Comparison of ENCODE assay signal across 16 mouse cellular contexts in genomic region chr14:76724395-76724794, GRCm38 (mm10).
DNase-seq lines count a peak whose midpoint lies in the region; ATAC-seq and TF ChIP-seq lines count a peak whose summit lies in the region.
"Had no signal": no experiment of that assay in that cellular context is flagged by ENCODE, and none has a peak within 500 bp of the region (broad histone marks: within the 10 kb centered on the region; RNA-seq: fewer than 3 reads in every experiment).

No protein-coding gene starts in this region.

- no peak overlapping the region for H3K4me3 ChIP-seq in heart, adult 2 months
- no peak overlapping the region for H3K4me3 ChIP-seq in liver, adult 2 months (ENCODE audit: insufficient read depth, low read depth, low read length)
- H3K4me3 ChIP-seq in liver, embryonic 12.5 days: no peak overlapping the region
- H3K4me3 ChIP-seq: embryonic facial prominence, embryonic 10.5 days; forebrain, embryonic 15.5 days; heart, embryonic 12.5 days; hindbrain, embryonic 13.5 days had no signal

- 89% methylated on average over 8 of the region's 8 CpGs for WGBS in heart, adult 2 months
- WGBS in liver, adult 2 months: 89% methylated on average over 8 of the region's 8 CpGs
- 78% methylated on average over 8 of the region's 8 CpGs for WGBS in liver, embryonic 12.5 days (ENCODE audit: insufficient replicate concordance)

- no peaks in the 10 kb centered on the region for H3K27me3 ChIP-seq in heart, adult 2 months (ENCODE audit: control insufficient read depth, insufficient read depth, low read length)
- H3K27me3 ChIP-seq in liver, adult 2 months (ENCODE audit: control insufficient read depth, insufficient read depth, low read length): no peaks in the 10 kb centered on the region
- no peaks in the 10 kb centered on the region for H3K27me3 ChIP-seq in liver, embryonic 12.5 days (replicated peaks)
- H3K27me3 ChIP-seq: forebrain, embryonic 15.5 days; heart, embryonic 12.5 days; hindbrain, embryonic 13.5 days had no signal

- H3K9ac ChIP-seq in heart, adult 2 months (ENCODE audit: low read depth, low read length): no peak overlapping the region
- no peak overlapping the region for H3K9ac ChIP-seq in liver, adult 2 months (ENCODE audit: low read depth, low read length)
- H3K9ac ChIP-seq in liver, embryonic 12.5 days: no peak overlapping the region
- H3K9ac ChIP-seq: forebrain, embryonic 15.5 days; heart, embryonic 12.5 days; hindbrain, embryonic 13.5 days had no signal

- H3K79me2 ChIP-seq in heart, adult 2 months (replicated peaks; ENCODE audit: control insufficient read depth, insufficient read depth, low read length): no peaks in the 10 kb centered on the region
- no peaks in the 10 kb centered on the region for H3K79me2 ChIP-seq in liver, adult 2 months (ENCODE audit: control insufficient read depth, insufficient read depth, low read length)

- peak overlapping the region; percentile 72 for H3K27ac ChIP-seq in heart, adult 2 months
- H3K27ac ChIP-seq in liver, adult 2 months (replicated peaks; ENCODE audit: insufficient read depth, low read depth, low read length): peak overlapping the region; percentile 15
- H3K27ac ChIP-seq in liver, embryonic 12.5 days: no peak overlapping the region
- H3K27ac ChIP-seq: embryonic facial prominence, embryonic 10.5 days; forebrain, embryonic 15.5 days; hindbrain, embryonic 13.5 days had no signal

- TF ChIP-seq POLR2A in heart, adult 2 months (IDR thresholded peaks at IDR 0.05; ENCODE audit: insufficient read depth, low read depth, low read length): no peak
- TF ChIP-seq POLR2A in liver, adult 2 months (IDR thresholded peaks at IDR 0.05; ENCODE audit: extremely low read depth, insufficient read depth, low read length): no peak

- TF ChIP-seq CTCF in heart, adult 2 months (IDR thresholded peaks at IDR 0.05): no peak
- no peak for TF ChIP-seq CTCF in liver, adult 2 months (IDR thresholded peaks at IDR 0.05; ENCODE audit: low read depth, low read length)

- no peak for ATAC-seq in liver, embryonic 12.5 days
- ATAC-seq: forebrain, embryonic 15.5 days had no signal

- no peaks in the 10 kb centered on the region for H3K36me3 ChIP-seq in heart, adult 2 months (ENCODE audit: control insufficient read depth, insufficient read depth, low read length)
- no peaks in the 10 kb centered on the region for H3K36me3 ChIP-seq in liver, adult 2 months (ENCODE audit: control insufficient read depth, insufficient read depth, low read length)
- H3K36me3 ChIP-seq in liver, embryonic 12.5 days: no peaks in the 10 kb centered on the region
- H3K36me3 ChIP-seq: embryonic facial prominence, embryonic 10.5 days; forebrain, embryonic 15.5 days; heart, embryonic 12.5 days; hindbrain, embryonic 13.5 days had no signal

- intact Hi-C loops in heart, adult 2 months (cut with DNase I): no loop called here

- no peak overlapping the region for H3K4me2 ChIP-seq in liver, embryonic 12.5 days
- H3K4me2 ChIP-seq: forebrain, embryonic 15.5 days; heart, embryonic 12.5 days; hindbrain, embryonic 13.5 days had no signal

- peaks cover 8% of the 10 kb centered on the region for H3K4me1 ChIP-seq in heart, adult 2 months (ENCODE audit: control insufficient read depth, insufficient read depth, low read length)
- peaks cover 3% of the 10 kb centered on the region; the same call in 1 of the 2 replicates for H3K4me1 ChIP-seq in liver, adult 2 months (ENCODE audit: control insufficient read depth, insufficient read depth, low read length)
- H3K4me1 ChIP-seq in liver, embryonic 12.5 days: peaks cover 5% of the 10 kb centered on the region; the same call in 1 of the 2 replicates
- H3K4me1 ChIP-seq: forebrain, embryonic 15.5 days; hindbrain, embryonic 13.5 days had no signal

- TF ChIP-seq EP300 in heart, adult 2 months (IDR thresholded peaks at IDR 0.05; ENCODE audit: insufficient read depth, low read depth, low read length): no peak

- DNase-seq in heart, adult 2 months: no peak
- DNase-seq in heart, adult 9 months (ENCODE audit: low spot score in 2 of 2): no peak
- DNase-seq in layer of hippocampus, adult 11-12 months (ENCODE audit: low spot score): peak; percentile 37
- DNase-seq in layer of hippocampus, adult 8-10 months (ENCODE audit: low spot score in 2 of 2): no peak
- DNase-seq in liver, adult 2 months (ENCODE audit: extremely low read depth, low read depth, low spot score): no peak
- DNase-seq in brain, adult 2 months (ENCODE audit: low read depth, low spot score): peak; percentile 56
- DNase-seq in urinary bladder, adult 2 months (ENCODE audit: low spot score): no peak
- DNase-seq: adrenal gland, adult 2 months; adrenal gland, postnatal 25 days; cerebellum, adult 2 months; gastrocnemius, postnatal 36 days had no signal

- H3K9me3 ChIP-seq in liver, embryonic 12.5 days (replicated peaks): no peaks in the 10 kb centered on the region
- H3K9me3 ChIP-seq: embryonic facial prominence, embryonic 10.5 days; forebrain, embryonic 15.5 days; hindbrain, embryonic 13.5 days had no signal

Comparison
In these comparisons a context has a peak if more than half of its experiments do, and no peak if none do; other contexts are left out.
1. DNase-seq: peak in layer of hippocampus, adult 11-12 months (single experiment) and brain, adult 2 months (single experiment); none in heart, adult 2 months (0 of 2), heart, adult 9 months (0 of 2), layer of hippocampus, adult 8-10 months (0 of 2), liver, adult 2 months (single experiment) and urinary bladder, adult 2 months (single experiment).